In the genomic region with DNA sequence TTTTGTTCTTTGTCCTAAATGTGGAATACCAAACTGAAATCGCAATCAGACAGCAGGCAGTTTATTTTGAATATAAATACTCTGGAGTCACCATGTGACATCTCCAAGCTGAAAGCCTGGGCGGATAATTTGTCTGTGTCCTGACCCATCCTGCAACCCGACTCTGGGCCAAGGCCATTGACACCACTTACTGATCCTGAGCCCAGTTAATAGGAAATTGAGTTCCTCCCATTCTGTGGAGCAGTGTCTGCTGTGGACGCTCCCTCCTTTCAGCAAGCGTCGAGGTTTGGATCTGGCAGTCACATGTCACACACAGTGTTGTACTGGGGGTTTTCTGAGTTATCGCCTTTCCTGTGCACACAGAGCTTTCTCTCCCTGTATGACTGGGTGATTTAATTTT, we compare ENCODE assay signal across 13 mouse cellular contexts.
DNase-seq lines count a peak whose midpoint lies in the region; ATAC-seq and TF ChIP-seq lines count a peak whose summit lies in the region.
"Had no signal": no experiment of that assay in that cellular context is flagged by ENCODE, and none has a peak within 500 bp of the region (broad histone marks: within the 10 kb centered on the region; RNA-seq: fewer than 3 reads in every experiment).

No protein-coding gene starts in this region.

- peaks cover 38% of the 10 kb centered on the region for H3K4me1 ChIP-seq in stomach, embryonic 14.5 days (ENCODE audit: control insufficient read depth, insufficient read depth, low read length)
- H3K4me1 ChIP-seq in stomach, postnatal 0 days (replicated peaks; ENCODE audit: control insufficient read depth, insufficient read depth), result peaks cover 7% of the 10 kb centered on the region; the same call in 1 of the 2 replicates

- peaks cover 13% of the 10 kb centered on the region; the same call in 1 of the 2 replicates for H3K36me3 ChIP-seq in stomach, embryonic 14.5 days (ENCODE audit: control insufficient read depth, insufficient read depth, low read length)
- H3K36me3 ChIP-seq in stomach, postnatal 0 days (ENCODE audit: control insufficient read depth, insufficient read depth, low read length), result no peaks in the 10 kb centered on the region

- DNase-seq in embryo, embryonic 10 days (ENCODE audit: low spot score), result peak; percentile 17
- DNase-seq in embryo, embryonic 11 days, result no peak
- no peak for DNase-seq in stomach, postnatal 0 days (ENCODE audit: low spot score)
- DNase-seq in kidney, postnatal 10 days, result peak; percentile 73
- DNase-seq in cerebellum, adult 18-20 months, result no peak
- DNase-seq in urinary bladder, postnatal 14 days (ENCODE audit: low spot score), result no peak
- DNase-seq: cerebellum, adult 11 months; layer of hippocampus, adult 9-11 months had no signal

- no peaks in the 10 kb centered on the region for H3K27me3 ChIP-seq in stomach, embryonic 14.5 days (ENCODE audit: control insufficient read depth, insufficient read depth, low read length)
- no peaks in the 10 kb centered on the region for H3K27me3 ChIP-seq in stomach, postnatal 0 days (ENCODE audit: control insufficient read depth, insufficient read depth, low read length)
- H3K27me3 ChIP-seq: heart, embryonic 15.5 days had no signal

- WGBS in stomach, embryonic 14.5 days, result 39% methylated on average over 7 of the region's 7 CpGs
- 50% methylated on average over 7 of the region's 7 CpGs for WGBS in stomach, postnatal 0 days

- peak; percentile 50; the same call in 1 of the 2 replicates for ATAC-seq in stomach, embryonic 14.5 days (ENCODE audit: insufficient number of reproducible peaks, insufficient read depth, low FRiP score, low read depth)
- ATAC-seq in stomach, postnatal 0 days (ENCODE audit: low FRiP score, low TSS enrichment), result no peak; the same call in 1 of the 2 replicates
- ATAC-seq in activated CD4-positive, CD25-positive, alpha-beta regulatory T cell, adult 4 months, result no peak
- ATAC-seq: hindbrain, embryonic 16.5 days had no signal

- no peak for TF ChIP-seq EP300 in stomach, postnatal 0 days (optimal IDR thresholded peaks at IDR 0.05)

- no peak for TF ChIP-seq CTCF in stomach, postnatal 0 days (IDR thresholded peaks at IDR 0.05; ENCODE audit: low read depth)

- H3K4me2 ChIP-seq in stomach, embryonic 14.5 days (replicated peaks; ENCODE audit: low read depth, low read length), result no peak overlapping the region
- no peak overlapping the region for H3K4me2 ChIP-seq in stomach, postnatal 0 days (replicated peaks; ENCODE audit: low read depth)
- H3K4me2 ChIP-seq: heart, embryonic 15.5 days had no signal

- H3K9me3 ChIP-seq in stomach, embryonic 14.5 days (ENCODE audit: control insufficient read depth, low read depth, low read length), result no peaks in the 10 kb centered on the region
- H3K9me3 ChIP-seq in stomach, postnatal 0 days (ENCODE audit: control insufficient read depth, low read length), result no peaks in the 10 kb centered on the region
- H3K9me3 ChIP-seq: heart, embryonic 15.5 days; megakaryocyte, embryonic 14.5 days had no signal

- H3K4me3 ChIP-seq in stomach, embryonic 14.5 days (ENCODE audit: low read depth, low read length), result no peak overlapping the region
- H3K4me3 ChIP-seq in stomach, postnatal 0 days (ENCODE audit: low read depth, low read length), result no peak overlapping the region
- H3K4me3 ChIP-seq: heart, embryonic 15.5 days; megakaryocyte, embryonic 14.5 days had no signal

- H3K27ac ChIP-seq in stomach, embryonic 14.5 days (ENCODE audit: low read length), result no peak overlapping the region
- H3K27ac ChIP-seq in stomach, postnatal 0 days (replicated peaks), result no peak overlapping the region
- H3K27ac ChIP-seq: heart, embryonic 15.5 days had no signal

- no peak overlapping the region for H3K9ac ChIP-seq in stomach, embryonic 14.5 days (replicated peaks; ENCODE audit: low read depth, low read length)
- H3K9ac ChIP-seq in stomach, postnatal 0 days (ENCODE audit: low read length), result no peak overlapping the region
- H3K9ac ChIP-seq: heart, embryonic 15.5 days had no signal

Comparison
In these comparisons a context has a peak if more than half of its experiments do, and no peak if none do; other contexts are left out.
1. DNase-seq: peak in embryo, embryonic 10 days (single experiment) and kidney, postnatal 10 days (single experiment); none in embryo, embryonic 11 days (single experiment), stomach, postnatal 0 days (single experiment), cerebellum, adult 18-20 months (0 of 2) and urinary bladder, postnatal 14 days (single experiment).